Mouse (Mus musculus): ENCODE results near the gene R3hdm2. TPM values are rescaled to one million over a fixed set of nuclear protein-coding genes. Genes with fewer than 3 reads are reported as not detected.
A peak's percentile ranks its signal among the peaks of the same experiment; 100 is the strongest.

The R3hdm2 gene
- polyA plus RNA-seq, 3 experiments from 2014 or later: 11.8 to 17.6 (median 12.0) TPM

GRCm38 (mm10) chr10:127499516-127499915, 119.4 kb downstream of the R3hdm2 start:
- ATAC-seq: no peak

GRCm38 (mm10) chr10:127500042-127500441, 119.9 kb downstream of the R3hdm2 start:
- no peak for ATAC-seq

- ATAC-seq: no peak
These were observed 121.1 kb downstream of the R3hdm2 start, which contains the start of gene Stac3 for GRCm38 (mm10) chr10:127500894-127501893. TSS of gene Stac3 (plus strand) at chr10:127501686.

GRCm38 (mm10) chr10:127508239-127508638, 128.1 kb downstream of the R3hdm2 start:
- ATAC-seq: peak; percentile 44

- ATAC-seq: peak; percentile 29
These were observed 129.1 kb downstream of the R3hdm2 start for GRCm38 (mm10) chr10:127509051-127509836.

GRCm38 (mm10) chr10:127509837-127510701, 129.9 kb downstream of the R3hdm2 start:
- ATAC-seq: no peak

GRCm38 (mm10) chr10:127510895-127511617, 130.9 kb downstream of the R3hdm2 start:
- ATAC-seq: no peak

GRCm38 (mm10) chr10:127511634-127512306, 131.6 kb downstream of the R3hdm2 start:
- peak; percentile 19 for ATAC-seq

GRCm38 (mm10) chr10:127512307-127512666, 132.2 kb downstream of the R3hdm2 start:
- peak; percentile 7 for ATAC-seq

GRCm38 (mm10) chr10:127512813-127513212, 132.7 kb downstream of the R3hdm2 start:
- ATAC-seq: peak; percentile 80

GRCm38 (mm10) chr10:127513501-127514091, 133.5 kb downstream of the R3hdm2 start:
- ATAC-seq: no peak

GRCm38 (mm10) chr10:127514111-127514698, 134.1 kb downstream of the R3hdm2 start:
- ATAC-seq: no peak

GRCm38 (mm10) chr10:127514764-127515163, 134.6 kb downstream of the R3hdm2 start, which contains the start of gene Ndufa4l2:
TSS of gene Ndufa4l2 (plus strand) at chr10:127514967.
- ATAC-seq: no peak

- ATAC-seq: no peak
These were observed 135.3 kb downstream of the R3hdm2 start for GRCm38 (mm10) chr10:127515271-127515982.

- no peak for ATAC-seq
These were observed 135.9 kb downstream of the R3hdm2 start for GRCm38 (mm10) chr10:127515983-127516459.

- ATAC-seq: no peak
These were observed 136.6 kb downstream of the R3hdm2 start for GRCm38 (mm10) chr10:127516576-127517260.

GRCm38 (mm10) chr10:127517941-127518340, 137.8 kb downstream of the R3hdm2 start:
- ATAC-seq: no peak

- no peak for ATAC-seq
These were observed 139.0 kb downstream of the R3hdm2 start for GRCm38 (mm10) chr10:127519041-127519701.

Measured in inflammation-experienced regulatory T-cells, adult 6 months (primary cell).